Mouse (Mus musculus): Measurements from ENCODE around the gene Gm3072.
"Not testable (repeated sequence)": the region's sequence is repeated elsewhere in the genome, so short reads cannot be mapped to it uniquely, and the experiment has no call there.

Gene Gm3072

DNA sequence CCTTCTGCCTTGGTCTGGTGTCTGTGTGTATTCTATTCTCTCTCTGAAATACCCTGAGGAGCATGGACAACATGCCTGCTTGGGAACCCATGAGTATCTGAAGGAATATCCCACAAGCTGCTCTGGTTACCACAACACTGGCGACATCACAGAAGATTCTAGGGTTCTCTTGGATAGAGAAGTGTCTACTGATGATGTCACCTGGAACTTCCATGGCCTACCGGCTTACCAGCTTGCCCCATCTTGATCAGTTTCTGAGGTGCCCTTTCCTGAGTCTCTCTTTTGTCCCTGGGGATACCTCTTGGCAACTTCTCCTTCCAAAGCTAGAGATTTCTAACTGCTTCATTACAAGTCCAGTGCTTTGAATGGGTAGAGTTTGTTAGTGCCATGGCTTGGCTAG is at the start of gene Gm3072:
Gene Gm3072, minus strand, starts transcription at position 101 of the 400 bp plus-strand sequence.
- not testable (repeated sequence) for DNase-seq

DNA sequence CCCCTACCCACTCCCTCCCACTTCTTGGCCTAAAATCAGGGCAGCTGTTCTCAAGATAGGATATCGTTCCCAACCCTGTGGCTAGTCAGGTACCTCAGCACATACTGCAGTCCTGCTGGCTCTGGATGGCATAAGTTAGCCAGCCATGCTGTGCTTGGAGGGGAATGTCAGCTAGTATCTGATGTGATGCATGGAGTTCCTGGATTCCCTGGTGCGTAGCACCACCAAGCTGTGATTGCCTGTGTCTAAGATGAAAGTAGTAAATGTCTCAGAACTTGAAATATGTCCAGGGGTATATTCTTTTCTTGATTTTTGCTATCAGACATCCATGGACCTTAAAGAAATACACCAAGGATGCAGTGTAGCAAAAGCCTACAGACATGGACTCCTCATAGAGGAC is 23.8 kb upstream of the Gm3072 start:
- DNase-seq: peak; percentile 2

GRCm38 (mm10) chr14:41646387-41646786 is 22.0 kb upstream of the Gm3072 start, which contains the start of gene Gm3676:
TSS of gene Gm3676 (minus strand) at chr14:41646487.
- not testable (repeated sequence) for DNase-seq

DNA sequence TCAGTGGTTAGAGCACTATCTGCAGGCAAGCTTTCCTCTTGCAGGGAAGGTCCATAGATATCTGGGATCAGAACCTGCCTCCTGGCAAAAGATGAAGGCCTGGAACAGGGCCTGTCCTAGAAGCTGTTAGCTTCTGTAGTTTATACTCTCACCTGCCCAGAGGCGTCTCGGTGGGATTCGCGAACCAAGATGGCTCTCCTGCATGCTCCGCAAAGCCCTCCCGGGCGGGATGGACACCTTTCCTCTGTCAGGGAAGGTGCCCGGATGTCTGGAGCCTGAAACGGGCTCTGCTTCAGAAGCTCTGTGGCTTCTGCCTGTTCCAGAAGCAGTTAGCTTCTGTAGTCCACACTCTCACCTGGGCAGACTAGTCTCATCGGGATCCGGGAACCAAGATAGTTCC is 5.7 kb upstream of the Gm3072 start:
- not testable (repeated sequence) for DNase-seq

DNA sequence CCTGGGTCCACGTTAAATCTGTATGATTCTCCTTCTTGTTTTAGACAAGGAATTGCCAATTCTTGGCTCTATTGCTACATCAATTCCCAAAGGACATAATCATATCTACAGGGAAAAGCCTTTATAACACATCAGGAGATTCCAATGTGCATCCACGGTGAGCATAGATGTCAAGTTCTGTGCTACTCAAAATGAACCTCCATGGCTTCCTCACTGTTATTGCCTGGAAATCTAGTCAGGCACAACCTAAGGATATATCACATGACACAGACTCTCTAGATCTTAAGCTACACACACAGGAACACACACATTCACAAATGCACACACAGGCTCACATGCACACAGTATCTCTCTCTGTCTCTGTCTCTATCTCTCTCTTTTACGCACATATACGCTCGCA is 1.9 kb downstream of the Gm3072 start:
- DNase-seq: not testable (repeated sequence)

DNA sequence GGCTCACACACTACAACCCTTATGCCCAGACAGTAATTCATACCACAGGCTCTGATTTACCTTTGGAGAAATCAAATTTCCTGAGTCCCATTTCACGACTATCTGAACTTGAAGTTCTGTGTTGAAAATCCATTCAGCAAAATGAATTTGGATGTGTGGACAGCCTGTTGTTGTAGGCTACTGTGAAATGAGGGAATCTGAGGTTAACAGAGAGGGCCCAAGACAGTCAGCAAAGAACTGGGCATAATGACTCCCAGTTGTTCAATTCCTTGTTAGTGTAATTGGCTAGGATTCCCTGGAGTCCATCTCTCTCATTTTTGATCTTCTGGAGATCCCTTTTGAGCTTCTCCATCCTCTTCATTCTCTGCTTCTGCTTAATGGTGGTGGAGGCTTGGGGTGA is 13.7 kb downstream of the Gm3072 start:
- not testable (repeated sequence) for DNase-seq

- DNase-seq: not testable (repeated sequence)
These were observed 23.5 kb downstream of the Gm3072 start for GRCm38 (mm10) chr14:41600935-41601334.

GRCm38 (mm10) chr14:41586346-41586745 is 38.1 kb downstream of the Gm3072 start:
- DNase-seq: not testable (repeated sequence)

GRCm38 (mm10) chr14:41572911-41573310 is 51.5 kb downstream of the Gm3072 start, which contains the start of gene 1700049E17Rik2:
TSS of gene 1700049E17Rik2 (plus strand) at chr14:41573211.
- not testable (repeated sequence) for DNase-seq
